Mouse (Mus musculus) hindbrain, postnatal 0 days (tissue): ENCODE results near the gene Ctcf. TPM values are rescaled to one million over a fixed set of nuclear protein-coding genes. Genes with fewer than 3 reads are reported as not detected.

Source experiments
- ATAC-seq: fragments of 200-750 bp; cut with Nextera tagmentation; 2 replicates; pipeline ENCODE4 v1.8.0; 2017; ENCODE audit warnings: mild to moderate bottlenecking, moderate TSS enrichment, moderate library complexity
- DNase-seq: peaks from one replicate; pipeline ENCODE4 v3.0.0-alpha.2; 2015; ENCODE audit warnings: low spot score
- H3K27ac ChIP-seq: fragments of 300-500 bp; sonication (generic); 2 replicates; pipeline ENCODE4 v1.5.1; 2014; ENCODE audit warnings: mild to moderate bottlenecking
- H3K27me3 ChIP-seq: fragments of 300-500 bp; sonication (generic); 2 replicates; pipeline ENCODE4 v1.6.1; 2014; ENCODE audit warnings: low read length, mixed read lengths; ENCODE audit not compliant: insufficient read depth
- H3K36me3 ChIP-seq: fragments of 300-500 bp; sonication (generic); 2 replicates; pipeline ENCODE4 v1.6.1; 2014; ENCODE audit warnings: low read length, mixed read lengths; ENCODE audit not compliant: insufficient read depth
- H3K4me1 ChIP-seq: fragments of 300-500 bp; sonication (generic); 2 replicates; pipeline ENCODE4 v1.6.1; 2014; ENCODE audit warnings: antibody characterized with exemption, low read length, mixed read lengths; ENCODE audit not compliant: insufficient read depth
- H3K4me2 ChIP-seq: fragments of 300-500 bp; sonication (generic); 2 replicates; pipeline ENCODE4 v1.6.1; 2014; ENCODE audit warnings: low read depth, mild to moderate bottlenecking, low read length, moderate library complexity, mixed read lengths
- H3K4me3 ChIP-seq: fragments of 300-500 bp; sonication (generic); 2 replicates; pipeline ENCODE4 v1.5.1; 2014; ENCODE audit warnings: low read length
- H3K9ac ChIP-seq: fragments of 300-500 bp; sonication (generic); replicated peaks from 2 replicates; pipeline ENCODE4 v1.6.1; 2014; ENCODE audit warnings: mild to moderate bottlenecking, low read length, moderate library complexity, mixed read lengths
- H3K9me3 ChIP-seq: fragments of 300-500 bp; sonication (generic); 2 replicates; pipeline ENCODE4 v1.6.1; 2016; ENCODE audit warnings: low read length, mixed read lengths
- CTCF ChIP-seq: IDR thresholded peaks from 2 replicates; pipeline ENCODE4 v1.5.1; 2016; ENCODE audit warnings: antibody characterized with exemption, control low read depth, low read depth
- WGBS: fragments of 180-500 bp; shearing (Covaris S2); extraction: QIAGEN DNeasy Blood & Tissue Kit; methylation state at CpG from one replicate; pipeline ENCODE4 v1.1.7; 2014; 5-methylcytosine and 5-hydroxymethylcytosine counted together
- polyA plus RNA-seq: library from polyadenylated mRNA; unstranded; fragments of >200 nt; fragmentation: Nextera tagmentation; extraction: Ambion mirVana; gene quantifications from 2 replicates; pipeline ENCODE4 v1.2.1, GENCODE M21; 2015
- total RNA-seq: library from RNA; depleted of rRNA; stranded (reverse); fragments of >200 nt; gene quantifications from 2 replicates; pipeline ENCODE4 v1.2.3, GENCODE M21; 2014

The Ctcf gene
- total and polyA plus RNA-seq, 2 experiments from 2014 or later, result 35.9 to 88.1 TPM

DNA sequence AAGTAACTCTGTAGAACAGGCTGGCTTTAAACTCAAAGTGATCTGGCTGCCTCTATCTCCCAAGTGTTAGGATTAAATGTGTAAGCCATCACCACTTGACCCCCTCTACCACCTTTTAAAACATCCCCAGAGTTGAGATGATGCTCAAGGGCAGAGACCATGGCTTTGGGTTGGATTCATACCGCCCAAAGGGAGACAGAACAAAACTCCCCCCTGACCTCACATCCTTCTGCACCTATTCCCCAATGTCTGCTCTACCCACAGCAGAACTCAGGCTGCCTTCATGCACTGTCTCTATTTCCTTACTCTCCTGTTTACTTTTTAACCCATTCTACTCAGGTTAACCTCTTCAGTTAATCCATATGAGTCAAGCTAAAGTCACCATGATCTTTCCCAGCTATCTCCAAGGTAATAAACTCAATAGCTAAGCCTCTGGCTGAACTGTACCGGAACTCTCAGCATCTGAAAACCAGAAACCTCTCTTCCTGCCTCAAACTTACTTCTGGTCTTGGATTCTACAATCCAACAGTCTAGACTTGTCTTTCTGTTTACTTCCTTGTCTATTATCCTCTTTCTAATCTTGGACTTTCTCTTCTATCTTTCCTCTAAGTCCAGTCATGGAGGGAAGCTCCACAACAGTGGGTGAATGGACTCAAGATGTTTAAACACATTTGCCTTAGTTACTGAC lies 1.5 kb upstream of the Ctcf start:
- H3K27me3 ChIP-seq, result no peaks in the 10 kb centered on the region

DNA sequence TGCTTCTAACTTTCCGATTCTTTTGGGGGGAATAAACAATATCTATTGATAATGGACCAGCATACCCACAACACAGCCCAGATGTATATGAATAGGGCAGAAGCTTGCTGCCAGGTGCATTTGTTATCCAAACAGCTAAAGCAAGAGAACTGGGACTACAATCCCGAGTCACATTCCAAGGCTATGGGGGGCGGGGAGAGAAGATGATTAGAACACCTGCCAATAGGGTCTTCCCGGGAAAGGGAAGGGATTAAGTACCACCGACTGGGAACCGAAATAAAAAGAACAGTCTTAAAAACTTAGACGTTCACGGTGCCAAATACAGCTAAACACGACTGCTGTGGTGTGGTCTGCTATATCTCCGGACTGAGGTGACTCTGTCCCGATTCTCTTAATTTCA lies 887 bp upstream of the Ctcf start:
- Histone ChIP-seq H3K4me3 (peak overlapping the region; percentile 59), H3K27ac (peak overlapping the region; percentile 100), H3K4me1 (peaks cover 9% of the 10 kb centered on the region; the same call in 1 of the 2 replicates), H3K9me3 (no peaks in the 10 kb centered on the region), H3K27me3 (no peaks in the 10 kb centered on the region), H3K36me3 (no peaks in the 10 kb centered on the region), H3K4me2 (peak overlapping the region; percentile 83), H3K9ac (peak overlapping the region; percentile 88)
- no peak for TF ChIP-seq CTCF
- ATAC-seq (no peak), DNase-seq (no peak)
- 2% methylated on average over 11 of the region's 11 CpGs for WGBS

More for the DNA sequence above, 1.5 kb upstream of the Ctcf start:
- Histone ChIP-seq H3K4me2 (peak overlapping the region; percentile 83), H3K27ac (no peak overlapping the region), H3K4me3 (no peak overlapping the region), H3K9ac (no peak overlapping the region; the same call in 1 of the 2 replicates), H3K36me3 (no peaks in the 10 kb centered on the region), H3K4me1 (peaks cover 9% of the 10 kb centered on the region; the same call in 1 of the 2 replicates), H3K9me3 (no peaks in the 10 kb centered on the region)
- DNase-seq (no peak), ATAC-seq (no peak)
- no peak for TF ChIP-seq CTCF
- 95% methylated on average over 2 of the region's 2 CpGs for WGBS

DNA sequence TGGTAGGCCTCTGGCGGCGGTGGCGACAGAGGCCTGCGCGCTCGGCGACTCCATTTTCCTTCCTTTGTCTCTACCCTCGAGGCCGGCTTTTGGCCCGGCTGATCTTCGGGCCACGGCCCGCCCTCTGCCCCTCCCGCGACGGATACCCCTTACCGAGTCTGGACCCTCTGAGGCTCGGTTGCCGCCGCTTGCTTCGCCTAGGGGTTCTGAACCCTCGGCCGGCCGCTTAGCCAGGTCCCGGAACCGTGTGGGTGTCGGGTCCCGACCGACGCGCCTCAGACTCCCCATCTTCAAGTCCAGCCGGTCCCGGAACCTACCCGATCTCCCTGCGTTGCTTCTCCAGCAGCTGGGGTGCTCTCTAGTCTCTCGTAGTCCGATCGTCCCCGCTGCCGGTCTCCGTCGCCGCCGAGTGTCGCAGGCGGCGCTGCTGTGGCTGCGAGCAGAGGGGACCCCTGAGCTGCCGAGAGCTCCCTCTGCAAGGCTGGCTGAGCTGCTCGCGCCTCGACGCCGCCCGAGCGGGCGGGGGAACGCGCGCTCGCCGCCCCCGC lies 669 bp downstream of the Ctcf start, which contains the start of gene Agrp:
Gene Agrp, minus strand, starts transcription at position 431 of the 548 bp plus-strand sequence.
- Histone ChIP-seq H3K9ac (peak within 1 kb of the TSS; percentile 88), H3K4me2 (peak within 1 kb of the TSS; percentile 83), H3K4me3 (peak within 1 kb of the TSS; percentile 59), H3K27me3 (no peaks in the 10 kb centered on the region), H3K4me1 (peaks cover 9% of the 10 kb centered on the region; the same call in 1 of the 2 replicates), H3K27ac (peak within 1 kb of the TSS; percentile 100), H3K9me3 (no peaks in the 10 kb centered on the region), H3K36me3 (no peaks in the 10 kb centered on the region)
- ATAC-seq, result peak; percentile 33
- DNase-seq, result peak; percentile 74
- peak; percentile 43 for TF ChIP-seq CTCF
- under 1% methylated on average over 61 of the region's 63 CpGs for WGBS

DNA sequence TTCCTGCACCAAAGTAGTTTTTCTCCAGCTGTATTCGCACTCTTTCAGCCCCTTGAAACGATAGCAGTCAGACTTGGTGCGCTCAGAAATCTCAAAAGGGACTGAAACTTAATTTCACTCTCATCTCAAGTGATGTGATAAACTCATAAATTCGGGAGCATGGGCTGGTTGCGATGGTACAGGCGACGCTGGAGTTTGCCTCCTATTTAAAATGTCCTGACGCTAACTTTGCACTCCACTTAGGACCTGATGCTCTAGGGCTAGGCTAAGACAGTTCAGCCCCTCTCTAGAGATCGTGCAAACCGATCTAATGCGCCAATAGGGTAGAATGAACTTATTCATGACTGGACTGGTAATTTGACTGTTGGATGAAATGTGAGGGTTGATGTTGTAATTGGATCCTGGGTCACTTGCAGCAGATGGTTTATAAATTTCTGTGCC lies 1.3 kb downstream of the Ctcf start:
- peak; percentile 26 for DNase-seq
- under 1% methylated on average over 11 of the region's 11 CpGs for WGBS
- H3K27ac ChIP-seq, result peak overlapping the region; percentile 100
- no peaks in the 10 kb centered on the region for H3K36me3 ChIP-seq
- no peak for ATAC-seq
- H3K27me3 ChIP-seq, result no peaks in the 10 kb centered on the region
- peaks cover 9% of the 10 kb centered on the region; the same call in 1 of the 2 replicates for H3K4me1 ChIP-seq
- H3K9me3 ChIP-seq, result no peaks in the 10 kb centered on the region
- TF ChIP-seq CTCF, result no peak
- peak overlapping the region; percentile 88 for H3K9ac ChIP-seq
- H3K4me2 ChIP-seq, result peak overlapping the region; percentile 83
- H3K4me3 ChIP-seq, result peak overlapping the region; percentile 59

DNA sequence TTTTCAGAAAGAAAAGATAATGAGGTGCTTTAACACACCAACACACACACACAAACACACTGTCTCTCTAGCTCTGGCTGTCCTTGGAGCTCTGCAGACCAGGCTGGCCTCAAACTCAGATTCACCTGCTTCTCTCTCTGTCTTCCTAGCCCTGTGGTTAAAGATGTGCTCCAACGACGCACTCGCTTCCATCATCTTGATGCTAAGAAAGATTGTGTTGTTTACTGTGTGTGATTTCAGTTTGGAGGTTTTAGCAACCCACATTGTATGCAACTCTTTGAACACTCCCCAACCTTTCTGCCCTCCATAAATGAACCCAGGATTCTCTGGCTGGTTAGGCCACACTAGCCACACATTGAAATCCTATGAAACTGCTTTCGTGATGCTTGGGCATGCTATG lies 2.1 kb downstream of the Ctcf start:
- no peak overlapping the region for H3K27ac ChIP-seq
- H3K9ac ChIP-seq, result no peak overlapping the region
- H3K36me3 ChIP-seq, result no peaks in the 10 kb centered on the region
- H3K4me2 ChIP-seq, result peak overlapping the region; percentile 83
- DNase-seq (no peak), ATAC-seq (no peak)
- 85% methylated on average over 4 of the region's 4 CpGs for WGBS
- no peaks in the 10 kb centered on the region for H3K9me3 ChIP-seq
- peaks cover 9% of the 10 kb centered on the region; the same call in 1 of the 2 replicates for H3K4me1 ChIP-seq
- H3K27me3 ChIP-seq, result no peaks in the 10 kb centered on the region
- TF ChIP-seq CTCF, result no peak
- 0 out of 2 replicates have a peak overlapping the region, but pooled peaks have one; percentile 59 for H3K4me3 ChIP-seq

DNA sequence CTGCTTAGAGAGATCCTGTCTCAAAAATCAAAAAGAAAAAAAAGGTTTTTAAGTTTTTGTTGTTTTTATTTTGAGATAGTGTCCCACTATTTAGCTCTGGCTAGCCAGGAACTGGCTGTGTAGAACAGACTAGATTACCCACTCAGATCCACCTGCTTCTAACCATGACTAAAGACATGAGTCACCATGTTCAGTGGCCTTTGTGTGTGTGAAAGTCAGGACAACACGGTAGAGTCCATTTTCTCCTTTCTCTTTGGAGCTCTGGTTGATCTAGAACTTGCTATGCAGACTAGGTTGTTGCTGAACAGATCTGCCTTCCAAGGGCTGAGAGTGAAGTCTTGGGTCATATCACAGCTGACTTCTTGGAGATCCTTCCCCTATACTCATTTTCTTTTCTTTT lies 3.5 kb downstream of the Ctcf start:
- no peak overlapping the region for H3K27ac ChIP-seq
- no peak for TF ChIP-seq CTCF

More for the DNA sequence above, 3.5 kb downstream of the Ctcf start:
- 64% methylated on average over 1 of the region's 1 CpGs for WGBS
- Histone ChIP-seq H3K4me1 (peaks cover 9% of the 10 kb centered on the region; the same call in 1 of the 2 replicates), H3K4me2 (no peak overlapping the region), H3K9ac (no peak overlapping the region), H3K4me3 (no peak overlapping the region), H3K36me3 (no peaks in the 10 kb centered on the region), H3K9me3 (no peaks in the 10 kb centered on the region), H3K27me3 (no peaks in the 10 kb centered on the region)
- no peak for ATAC-seq
- DNase-seq, result no peak
